Mouse (Mus musculus) megakaryocyte, embryonic 14.5 days (primary cell): Measurements from ENCODE around the gene Trim34a.

ENCODE experiments used
- FLI1 ChIP-seq: IDR thresholded peaks from 2 replicates; pipeline ENCODE4 v1.6.1; 2012; ENCODE audit warnings: low read length, inconsistent platforms, mixed read lengths
- GATA1 ChIP-seq: IDR thresholded peaks from 3 replicates; pipeline ENCODE4 v1.6.1; 2012; ENCODE audit warnings: mixed read lengths, low read length, inconsistent platforms, borderline replicate concordance

- no peak for TF ChIP-seq GATA1
- TF ChIP-seq FLI1, result no peak
Measured at GRCm38 (mm10) chr7:104216011-104216535, 28.2 kb upstream of the Trim34a start.
